Mouse (Mus musculus): ENCODE data around the gene Cnnm2. TPM values are rescaled to one million over a fixed set of nuclear protein-coding genes. Genes with fewer than 3 reads are reported as not detected.
A peak's percentile ranks its signal among the peaks of the same experiment; 100 is the strongest.

Gene Cnnm2
- total RNA-seq, 1 experiment from 2014 or later: 27.8 TPM

- peak; percentile 59 for DNase-seq
Measured at GRCm38 (mm10) chr19:46887811-46888527, 126.6 kb downstream of the Cnnm2 start.

GRCm38 (mm10) chr19:46889666-46890065 is 128.3 kb downstream of the Cnnm2 start:
- DNase-seq: no peak

- DNase-seq: no peak
Measured at GRCm38 (mm10) chr19:46890657-46891056, 129.3 kb downstream of the Cnnm2 start.

- DNase-seq: no peak
Measured at GRCm38 (mm10) chr19:46892856-46893255, 131.5 kb downstream of the Cnnm2 start.

- DNase-seq: no peak
Measured at GRCm38 (mm10) chr19:46893484-46893883, 132.1 kb downstream of the Cnnm2 start.

GRCm38 (mm10) chr19:46897135-46897534 is 135.7 kb downstream of the Cnnm2 start:
- no peak for DNase-seq

GRCm38 (mm10) chr19:46898222-46898621 is 136.8 kb downstream of the Cnnm2 start:
- DNase-seq: no peak

- peak; percentile 73 for DNase-seq
Measured at GRCm38 (mm10) chr19:46899306-46899705, 137.9 kb downstream of the Cnnm2 start.

GRCm38 (mm10) chr19:46899871-46900270 is 138.5 kb downstream of the Cnnm2 start:
- peak; percentile 65 for DNase-seq

- no peak for DNase-seq
Measured at GRCm38 (mm10) chr19:46900786-46901185, 139.4 kb downstream of the Cnnm2 start.

GRCm38 (mm10) chr19:46901323-46901722 is 139.9 kb downstream of the Cnnm2 start:
- peak; percentile 81 for DNase-seq

- no peak for DNase-seq
Measured at GRCm38 (mm10) chr19:46903379-46903778, 142.0 kb downstream of the Cnnm2 start.

GRCm38 (mm10) chr19:46904907-46905306 is 143.5 kb downstream of the Cnnm2 start:
- no peak for DNase-seq

GRCm38 (mm10) chr19:46905383-46905782 is 144.0 kb downstream of the Cnnm2 start:
- DNase-seq: no peak

- DNase-seq: no peak
Measured at GRCm38 (mm10) chr19:46905971-46906370, 144.6 kb downstream of the Cnnm2 start.

GRCm38 (mm10) chr19:46908207-46908606 is 146.8 kb downstream of the Cnnm2 start:
- DNase-seq: no peak

GRCm38 (mm10) chr19:46908977-46909376 is 147.6 kb downstream of the Cnnm2 start:
- DNase-seq: no peak

- no peak for DNase-seq
Measured at GRCm38 (mm10) chr19:46911492-46911891, 150.1 kb downstream of the Cnnm2 start.

- DNase-seq: no peak
Measured at GRCm38 (mm10) chr19:46913626-46914025, 152.2 kb downstream of the Cnnm2 start.

GRCm38 (mm10) chr19:46915406-46916080 is 154.1 kb downstream of the Cnnm2 start:
- no peak for DNase-seq

GRCm38 (mm10) chr19:46920571-46920970 is 159.2 kb downstream of the Cnnm2 start:
- no peak for DNase-seq

GRCm38 (mm10) chr19:46926357-46926756 is 165.0 kb downstream of the Cnnm2 start:
- DNase-seq: no peak

- no peak for DNase-seq
Measured at GRCm38 (mm10) chr19:46926951-46927350, 165.6 kb downstream of the Cnnm2 start.

- DNase-seq: no peak
Measured at GRCm38 (mm10) chr19:46928136-46928535, 166.7 kb downstream of the Cnnm2 start.

All from adrenal gland, postnatal 14 days (tissue).